Mouse (Mus musculus) gastrocnemius, adult 2 months (tissue): ENCODE measurements around the gene Agpat3. TPM values are rescaled to one million over a fixed set of nuclear protein-coding genes. Genes with fewer than 3 reads are reported as not detected.

Experiments
- DNase-seq: peaks from one replicate; pipeline ENCODE4 v3.0.0; 2022
- H3K27ac ChIP-seq: fragments of 200-600 bp; 2 replicates; pipeline ENCODE4 v1.8.1; 2022; ENCODE audit warnings: mild to moderate bottlenecking
- H3K4me3 ChIP-seq: fragments of 200-600 bp; 2 replicates; pipeline ENCODE4 v1.8.1; 2022; ENCODE audit warnings: mild to moderate bottlenecking, moderate library complexity
- CTCF ChIP-seq: fragments of 200-600 bp; IDR thresholded peaks from 2 replicates; pipeline ENCODE4 v1.8.1; 2022; ENCODE audit warnings: antibody characterized with exemption, mild to moderate bottlenecking, moderate library complexity
- intact Hi-C: fragments of 180-260 bp; cut with DNase I; formaldehyde crosslinking; loops from one replicate; pipeline ENCODE4 v1.15.1; 2025
- total RNA-seq, 2 experiments: library from RNA; stranded (reverse); gene quantifications; 2 replicates each; pipeline ENCODE4 v1.2.3; 2021

Gene Agpat3
- total RNA-seq, 2 experiments from 2014 or later = 108 to 135 TPM

- intact Hi-C loops = no loop called here
- DNase-seq = no peak
- no peak overlapping the region for H3K27ac ChIP-seq
- no peak overlapping the region for H3K4me3 ChIP-seq
- TF ChIP-seq CTCF = no peak
Observed at GRCm38 (mm10) chr10:78357742-78358141, 5.5 kb upstream of the Agpat3 start.

- no peak overlapping the region for H3K27ac ChIP-seq
- no peak for DNase-seq
- TF ChIP-seq CTCF = no peak
- intact Hi-C loops = no loop called here
- H3K4me3 ChIP-seq = no peak overlapping the region
Observed at GRCm38 (mm10) chr10:78355931-78356593, 3.8 kb upstream of the Agpat3 start.

GRCm38 (mm10) chr10:78353196-78353595 lies 907 bp upstream of the Agpat3 start:
- Histone ChIP-seq H3K4me3 (no peak overlapping the region), H3K27ac (peak overlapping the region; percentile 91; the same call in 1 of the 2 replicates)
- no peak for TF ChIP-seq CTCF
- DNase-seq = no peak
- intact Hi-C loops = loop anchor here (5.0 kb wide), 1 partner anchor 39 kb away; no protein-coding TSS in a partner anchor

GRCm38 (mm10) chr10:78352666-78353030 lies 359 bp upstream of the Agpat3 start:
- Histone ChIP-seq H3K4me3 (peak overlapping the region; percentile 83), H3K27ac (peak overlapping the region; percentile 91)
- no peak for TF ChIP-seq CTCF
- intact Hi-C loops = loop anchor here (5.0 kb wide), 1 partner anchor 40 kb away; no protein-coding TSS in a partner anchor
- no peak for DNase-seq

- intact Hi-C loops = loop anchor here (5.0 kb wide), 1 partner anchor 41 kb away; no protein-coding TSS in a partner anchor
- H3K4me3 ChIP-seq = peak overlapping the region; percentile 83
- TF ChIP-seq CTCF = no peak
- DNase-seq = no peak
- peak overlapping the region; percentile 91 for H3K27ac ChIP-seq
Observed at GRCm38 (mm10) chr10:78351564-78351886, 764 bp downstream of the Agpat3 start.

GRCm38 (mm10) chr10:78350796-78351556 lies 1.3 kb downstream of the Agpat3 start:
- intact Hi-C loops = loop anchor here (5.0 kb wide), 1 partner anchor 41 kb away; no protein-coding TSS in a partner anchor

GRCm38 (mm10) chr10:78349464-78350165 lies 2.7 kb downstream of the Agpat3 start:
- no peak overlapping the region for H3K4me3 ChIP-seq
- TF ChIP-seq CTCF = no peak
- intact Hi-C loops = loop anchor here (2.0 to 5.0 kb wide), 2 partner anchors 27 to 43 kb away; no protein-coding TSS in a partner anchor
- H3K27ac ChIP-seq = no peak overlapping the region; the same call in 1 of the 2 replicates
- no peak for DNase-seq

More at GRCm38 (mm10) chr10:78350796-78351556, 1.3 kb downstream of the Agpat3 start:
- no peak for DNase-seq
- no peak for TF ChIP-seq CTCF
- peak overlapping the region; percentile 91 for H3K27ac ChIP-seq
- peak overlapping the region; percentile 83 for H3K4me3 ChIP-seq

- H3K27ac ChIP-seq = no peak overlapping the region
- no peak for DNase-seq
- intact Hi-C loops = loop anchor here (2.0 kb wide), 1 partner anchor 25 kb away; no protein-coding TSS in a partner anchor
- no peak for TF ChIP-seq CTCF
- H3K4me3 ChIP-seq = no peak overlapping the region
Observed at GRCm38 (mm10) chr10:78348211-78348610, 4.1 kb downstream of the Agpat3 start.

- intact Hi-C loops = no loop called here
- no peak for DNase-seq
- Histone ChIP-seq H3K27ac (no peak overlapping the region), H3K4me3 (no peak overlapping the region)
- TF ChIP-seq CTCF = no peak
Observed at GRCm38 (mm10) chr10:78347486-78347885, 4.8 kb downstream of the Agpat3 start.

GRCm38 (mm10) chr10:78345466-78345865 lies 6.8 kb downstream of the Agpat3 start:
- Histone ChIP-seq H3K27ac (no peak overlapping the region), H3K4me3 (no peak overlapping the region)
- no peak for TF ChIP-seq CTCF
- DNase-seq = no peak
- intact Hi-C loops = no loop called here

- intact Hi-C loops = no loop called here
- H3K27ac ChIP-seq = no peak overlapping the region
- H3K4me3 ChIP-seq = no peak overlapping the region
- TF ChIP-seq CTCF = no peak
- no peak for DNase-seq
Observed at GRCm38 (mm10) chr10:78342091-78342490, 10.2 kb downstream of the Agpat3 start.

- TF ChIP-seq CTCF = no peak
- Histone ChIP-seq H3K4me3 (no peak overlapping the region), H3K27ac (peak overlapping the region; percentile 69)
- intact Hi-C loops = no loop called here
- DNase-seq = peak; percentile 73
Observed at GRCm38 (mm10) chr10:78338180-78338579, 14.1 kb downstream of the Agpat3 start.
